Mouse (Mus musculus) testis, postnatal 14 days (tissue): Measurements from ENCODE around the gene Vmn2r42.
"Not testable (repeated sequence)": the region's sequence is repeated elsewhere in the genome, so short reads cannot be mapped to it uniquely, and the experiment has no call there.

ENCODE experiments used
- DNase-seq: peaks from one replicate; pipeline ENCODE4 v3.0.0; 2021; ENCODE audit warnings: low spot score

Gene Vmn2r42

GRCm38 (mm10) chr7:8200220-8200619 is at the start of gene Vmn2r42:
Gene Vmn2r42 (minus strand): TSS chr7:8200320.
- DNase-seq, result not testable (repeated sequence)

- DNase-seq, result not testable (repeated sequence)
Observed at GRCm38 (mm10) chr7:8161554-8161953, 38.6 kb downstream of the Vmn2r42 start, which contains the start of gene Vmn2r41. Gene Vmn2r41 (minus strand): TSS chr7:8161654.
